Mouse (Mus musculus): ENCODE measurements around the gene Ankrd63. TPM values are rescaled to one million over a fixed set of nuclear protein-coding genes. Genes with fewer than 3 reads are reported as not detected.
A peak's percentile ranks its signal among the peaks of the same experiment; 100 is the strongest.

The Ankrd63 gene
- 0.67 and 0.73 TPM in 2 replicates for polyA plus RNA-seq (2015; fragmentation: Nextera tagmentation; extraction: Ambion mirVana)

- ATAC-seq (ENCODE audit: extremely low read depth, insufficient number of reproducible peaks, low FRiP score, low TSS enrichment), result no peak
- no peaks in the 10 kb centered on the region for H3K9me3 ChIP-seq
- 2% methylated on average over 47 of the region's 50 CpGs for WGBS
- H3K27ac ChIP-seq (replicated peaks), result 0 out of 2 replicates have a peak within 1 kb of the TSS, but pooled peaks have one; percentile 5
- H3K9ac ChIP-seq, result peak within 1 kb of the TSS; percentile 77
- no peaks in the 10 kb centered on the region for H3K36me3 ChIP-seq
- peaks cover 69% of the 10 kb centered on the region for H3K4me1 ChIP-seq
- H3K4me2 ChIP-seq, result peak within 1 kb of the TSS; percentile 91
- H3K27me3 ChIP-seq (replicated peaks), result peaks cover 98% of the 10 kb centered on the region
- peak within 1 kb of the TSS; percentile 60 for H3K4me3 ChIP-seq
Measured at GRCm38 (mm10) chr2:118703913-118704730, at the start of gene Ankrd63. TSS of gene Ankrd63 (minus strand) at chr2:118703963.

GRCm38 (mm10) chr2:118752792-118753108 lies 49.0 kb upstream of the Ankrd63 start:
- Histone ChIP-seq H3K4me3 (no peak overlapping the region), H3K9me3 (no peaks in the 10 kb centered on the region), H3K36me3 (peaks cover 26% of the 10 kb centered on the region), H3K4me1 (peaks cover 64% of the 10 kb centered on the region), H3K27ac (replicated peaks) (peak overlapping the region; percentile 93), H3K4me2 (no peak overlapping the region; the same call in 1 of the 2 replicates), H3K9ac (peak overlapping the region; percentile 48), H3K27me3 (replicated peaks) (peaks cover 13% of the 10 kb centered on the region)
- no peak for ATAC-seq (ENCODE audit: extremely low read depth, insufficient number of reproducible peaks, low FRiP score, low TSS enrichment)
- WGBS, result 38% methylated on average over 4 of the region's 4 CpGs

- peak overlapping the region; percentile 37 for H3K4me2 ChIP-seq
- peaks cover 7% of the 10 kb centered on the region; the same call in 1 of the 2 replicates for H3K27me3 ChIP-seq (replicated peaks)
- peaks cover 70% of the 10 kb centered on the region for H3K4me1 ChIP-seq
- H3K9ac ChIP-seq, result peak overlapping the region; percentile 66
- no peaks in the 10 kb centered on the region for H3K9me3 ChIP-seq
- H3K36me3 ChIP-seq, result peaks cover 20% of the 10 kb centered on the region
- 42% methylated on average over 16 of the region's 16 CpGs for WGBS
- H3K27ac ChIP-seq (replicated peaks), result peak overlapping the region; percentile 93
- no peak for ATAC-seq (ENCODE audit: extremely low read depth, insufficient number of reproducible peaks, low FRiP score, low TSS enrichment)
- H3K4me3 ChIP-seq, result no peak overlapping the region
Measured at GRCm38 (mm10) chr2:118751896-118752791, 48.4 kb upstream of the Ankrd63 start.

- Histone ChIP-seq H3K36me3 (peaks cover 14% of the 10 kb centered on the region), H3K9ac (peak overlapping the region; percentile 99), H3K4me2 (peak overlapping the region; percentile 86), H3K4me3 (peak overlapping the region; percentile 24; the same call in 1 of the 2 replicates), H3K4me1 (peaks cover 70% of the 10 kb centered on the region), H3K27ac (replicated peaks) (peak overlapping the region; percentile 93), H3K27me3 (replicated peaks) (0 out of 2 replicates have a peak, but pooled peaks cover 3% of the 10 kb centered on the region), H3K9me3 (no peaks in the 10 kb centered on the region)
- no peak for ATAC-seq (ENCODE audit: extremely low read depth, insufficient number of reproducible peaks, low FRiP score, low TSS enrichment)
- whole genome bisulfite sequencing, result 27% methylated on average over 8 of the region's 8 CpGs
Measured at GRCm38 (mm10) chr2:118750476-118750875, 46.7 kb upstream of the Ankrd63 start.

- H3K4me2 ChIP-seq, result peak overlapping the region; percentile 86
- ATAC-seq (ENCODE audit: extremely low read depth, insufficient number of reproducible peaks, low FRiP score, low TSS enrichment), result no peak
- peak overlapping the region; percentile 24 for H3K4me3 ChIP-seq
- peaks cover 14% of the 10 kb centered on the region for H3K36me3 ChIP-seq
- peak overlapping the region; percentile 99 for H3K9ac ChIP-seq
- H3K27me3 ChIP-seq (replicated peaks), result peaks cover 5% of the 10 kb centered on the region
- H3K9me3 ChIP-seq, result no peaks in the 10 kb centered on the region
- peak overlapping the region; percentile 93 for H3K27ac ChIP-seq (replicated peaks)
- 56% methylated on average over 10 of the region's 10 CpGs for WGBS
- peaks cover 79% of the 10 kb centered on the region for H3K4me1 ChIP-seq
Measured at GRCm38 (mm10) chr2:118749341-118749884, 45.6 kb upstream of the Ankrd63 start.

- peaks cover 14% of the 10 kb centered on the region for H3K36me3 ChIP-seq
- WGBS, result 17% methylated on average over 10 of the region's 10 CpGs
- ATAC-seq (ENCODE audit: extremely low read depth, insufficient number of reproducible peaks, low FRiP score, low TSS enrichment), result no peak
- peak overlapping the region; percentile 94 for H3K4me3 ChIP-seq
- H3K9ac ChIP-seq, result peak overlapping the region; percentile 99
- no peaks in the 10 kb centered on the region for H3K9me3 ChIP-seq
- peaks cover 76% of the 10 kb centered on the region for H3K4me1 ChIP-seq
- H3K27me3 ChIP-seq (replicated peaks), result peaks cover 15% of the 10 kb centered on the region
- peak overlapping the region; percentile 86 for H3K4me2 ChIP-seq
- peak overlapping the region; percentile 80 for H3K27ac ChIP-seq (replicated peaks)
Measured at GRCm38 (mm10) chr2:118747301-118747960, 43.7 kb upstream of the Ankrd63 start.

GRCm38 (mm10) chr2:118745915-118746901 lies 42.4 kb upstream of the Ankrd63 start:
- H3K27ac ChIP-seq (replicated peaks), result peak overlapping the region; percentile 80
- peaks cover 64% of the 10 kb centered on the region for H3K4me1 ChIP-seq
- peak overlapping the region; percentile 99 for H3K9ac ChIP-seq
- H3K36me3 ChIP-seq, result peaks cover 14% of the 10 kb centered on the region
- peak overlapping the region; percentile 94 for H3K4me3 ChIP-seq
- H3K27me3 ChIP-seq (replicated peaks), result peaks cover 23% of the 10 kb centered on the region
- peak overlapping the region; percentile 86 for H3K4me2 ChIP-seq
- ATAC-seq (ENCODE audit: extremely low read depth, insufficient number of reproducible peaks, low FRiP score, low TSS enrichment), result peak; percentile 35; the same call in 1 of the 2 replicates
- H3K9me3 ChIP-seq, result no peaks in the 10 kb centered on the region
- under 1% methylated on average over 93 of the region's 113 CpGs for WGBS

GRCm38 (mm10) chr2:118745232-118745884 lies 41.6 kb upstream of the Ankrd63 start, which contains the start of gene Inafm2:
TSS of gene Inafm2 (plus strand) at chr2:118745758.
- Histone ChIP-seq H3K9ac (peak within 1 kb of the TSS; percentile 99), H3K27me3 (replicated peaks) (peaks cover 23% of the 10 kb centered on the region), H3K4me1 (peaks cover 55% of the 10 kb centered on the region), H3K27ac (replicated peaks) (peak within 1 kb of the TSS; percentile 80), H3K36me3 (peaks cover 14% of the 10 kb centered on the region), H3K4me2 (peak within 1 kb of the TSS; percentile 86), H3K9me3 (no peaks in the 10 kb centered on the region), H3K4me3 (peak within 1 kb of the TSS; percentile 94)
- WGBS, result under 1% methylated on average over 55 of the region's 57 CpGs
- peak; percentile 87 for ATAC-seq (ENCODE audit: extremely low read depth, insufficient number of reproducible peaks, low FRiP score, low TSS enrichment)

- peaks cover 23% of the 10 kb centered on the region for H3K27me3 ChIP-seq (replicated peaks)
- H3K4me1 ChIP-seq, result peaks cover 48% of the 10 kb centered on the region
- WGBS, result 17% methylated on average over 7 of the region's 7 CpGs
- H3K9ac ChIP-seq, result peak overlapping the region; percentile 78; the same call in 1 of the 2 replicates
- peak overlapping the region; percentile 94 for H3K4me3 ChIP-seq
- H3K9me3 ChIP-seq, result no peaks in the 10 kb centered on the region
- no peak overlapping the region for H3K27ac ChIP-seq (replicated peaks)
- H3K4me2 ChIP-seq, result peak overlapping the region; percentile 86
- no peak for ATAC-seq (ENCODE audit: extremely low read depth, insufficient number of reproducible peaks, low FRiP score, low TSS enrichment)
- peaks cover 10% of the 10 kb centered on the region for H3K36me3 ChIP-seq
Measured at GRCm38 (mm10) chr2:118744621-118745020, 40.9 kb upstream of the Ankrd63 start.

Measured in heart, embryonic 13.5 days (tissue).